Mouse (Mus musculus) olfactory bulb, adult 2 months (tissue): ENCODE data around the gene Ints14.

Source experiments
- CTCF ChIP-seq: fragments of 200-500 bp; IDR thresholded peaks from 2 replicates; pipeline ENCODE4 v1.5.1; 2012; ENCODE audit warnings: low read depth, mild to moderate bottlenecking, low read length, moderate library complexity; ENCODE audit not compliant: insufficient read depth
- POLR2A ChIP-seq: fragments of 200-500 bp; IDR thresholded peaks from 2 replicates; pipeline ENCODE4 v1.6.1; 2012; ENCODE audit warnings: mild to moderate bottlenecking, low read depth, low read length, moderate library complexity; ENCODE audit not compliant: insufficient read depth

GRCm38 (mm10) chr9:64985037-64985794 lies 24.5 kb downstream of the Ints14 start:
- TF ChIP-seq CTCF (no peak), POLR2A (no peak)
